Mouse (Mus musculus): ENCODE measurements at regions not wholly inside any gene's neighbourhood (a gene's known extent, or its start where the extent isn't known, plus 50 kb on each side); places are given as distances from the start of the nearest gene placed in this dataset.

DNA sequence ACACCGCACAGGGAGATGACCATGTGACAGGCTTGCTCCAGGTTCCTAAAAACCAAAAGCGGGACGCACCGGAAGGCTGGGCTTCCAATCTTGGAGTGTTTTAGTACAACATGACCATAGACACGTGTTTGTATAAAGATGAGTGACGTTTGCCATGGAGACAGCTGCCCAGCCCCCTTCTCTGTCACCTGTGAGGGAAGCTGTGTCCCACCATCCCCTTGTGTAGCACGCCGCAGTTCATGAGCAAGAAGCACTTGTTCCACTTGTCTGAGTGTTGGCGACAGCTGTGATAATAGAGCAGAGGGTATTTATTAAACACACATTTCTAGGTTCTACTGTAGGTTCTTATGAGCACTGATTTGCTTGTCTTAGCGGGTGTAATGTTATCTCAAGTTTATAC, 131.7 kb upstream of the Slc38a2 start:
- no peak for TF ChIP-seq CTCF (IDR thresholded peaks at IDR 0.05; ENCODE audit: extremely low read depth, insufficient read depth, low read length)
- TF ChIP-seq POLR2A (IDR thresholded peaks at IDR 0.05; ENCODE audit: extremely low read depth, insufficient read depth, low read length): no peak
